In the genomic region with DNA sequence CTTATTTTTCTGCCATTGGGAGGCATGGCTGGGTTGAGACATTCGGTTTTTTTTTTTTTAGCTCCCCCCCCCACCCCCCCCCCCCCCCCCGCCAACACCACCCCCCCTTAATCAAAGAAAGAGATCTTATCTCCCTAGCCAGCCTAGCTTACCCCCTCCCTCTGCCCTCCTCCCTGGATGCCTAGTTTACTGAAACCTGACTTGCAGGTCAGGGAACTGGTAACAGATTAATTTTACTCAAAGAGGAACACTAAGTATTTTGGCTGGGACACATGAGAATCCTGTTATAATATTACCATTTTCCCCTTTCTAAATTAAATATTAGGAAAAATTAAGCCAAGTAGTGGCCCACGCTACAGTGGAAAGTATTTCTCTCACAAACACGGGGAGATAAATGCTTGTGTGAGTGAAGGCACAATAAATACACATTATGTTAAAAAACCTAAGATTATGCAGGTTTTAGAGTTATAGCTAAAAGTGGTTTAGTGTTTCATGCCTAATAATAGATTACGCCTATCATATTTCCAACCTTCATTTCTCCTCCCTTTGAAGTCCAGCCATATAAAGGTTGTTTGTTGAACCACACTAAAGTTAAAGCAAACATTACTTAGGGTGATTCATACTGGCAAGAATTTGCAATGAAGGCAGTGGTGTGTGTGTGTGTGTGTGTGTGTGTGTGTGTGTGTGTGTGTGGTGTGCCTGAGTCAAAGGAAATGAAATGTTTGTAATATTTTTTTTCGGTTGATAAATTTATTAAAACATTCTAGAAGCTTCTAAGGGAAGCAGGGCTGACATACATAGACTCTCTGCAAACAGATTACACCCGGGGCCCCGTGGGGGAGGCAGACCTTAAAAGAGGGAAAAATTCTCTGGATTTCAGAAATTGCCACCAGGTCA, we compare ENCODE assay signal across 8 mouse cellular contexts.
A peak's percentile ranks its signal among the peaks of the same experiment; 100 is the strongest.
DNase-seq lines count a peak whose midpoint lies in the region; ATAC-seq lines count a peak whose summit lies in the region.

No protein-coding gene starts in this region.

- peaks cover 11% of the 10 kb centered on the region for H3K4me1 ChIP-seq in midbrain, embryonic 11.5 days (ENCODE audit: control insufficient read depth, insufficient read depth, low read length)
- H3K4me1 ChIP-seq in midbrain, embryonic 13.5 days (replicated peaks), result peaks cover 28% of the 10 kb centered on the region

- no peaks in the 10 kb centered on the region for H3K36me3 ChIP-seq in midbrain, embryonic 11.5 days (ENCODE audit: control insufficient read depth, insufficient read depth, low read length)
- no peaks in the 10 kb centered on the region for H3K36me3 ChIP-seq in midbrain, embryonic 13.5 days

- peak; percentile 31; the same call in 1 of the 2 replicates for ATAC-seq in midbrain, embryonic 11.5 days (ENCODE audit: low FRiP score)
- ATAC-seq in midbrain, embryonic 13.5 days, result no peak

- no peak overlapping the region for H3K9ac ChIP-seq in midbrain, embryonic 11.5 days (ENCODE audit: low read length)
- H3K9ac ChIP-seq in midbrain, embryonic 13.5 days (replicated peaks), result no peak overlapping the region

- H3K4me2 ChIP-seq in midbrain, embryonic 11.5 days, result no peak overlapping the region
- H3K4me2 ChIP-seq in midbrain, embryonic 13.5 days (replicated peaks), result no peak overlapping the region

- peak; percentile 85 for DNase-seq in midbrain, embryonic 11.5 days (ENCODE audit: low spot score, missing footprints)
- DNase-seq in embryo, embryonic 11 days, result peak; percentile 38
- peak; percentile 54 to 72 for DNase-seq in kidney, adult 8-10 months
- DNase-seq in lung, postnatal 36 days, result peak; percentile 84
- DNase-seq in right cerebral cortex, postnatal 25 days, result no peak
- DNase-seq in thymus, postnatal 4 days, result no peak
- no peak for DNase-seq in cerebellum, adult 11-12 months

- no peak overlapping the region for H3K4me3 ChIP-seq in midbrain, embryonic 11.5 days (ENCODE audit: low read depth, low read length)
- H3K4me3 ChIP-seq in midbrain, embryonic 13.5 days (replicated peaks), result no peak overlapping the region

- 47% methylated on average over 7 of the region's 8 CpGs for WGBS in midbrain, embryonic 11.5 days
- WGBS in midbrain, embryonic 13.5 days, result 50% methylated on average over 7 of the region's 8 CpGs

- H3K9me3 ChIP-seq in midbrain, embryonic 11.5 days (ENCODE audit: control insufficient read depth, low read length), result no peaks in the 10 kb centered on the region
- H3K9me3 ChIP-seq in midbrain, embryonic 13.5 days, result no peaks in the 10 kb centered on the region; the same call in 1 of the 2 replicates

- H3K27ac ChIP-seq in midbrain, embryonic 11.5 days (ENCODE audit: low read depth, low read length), result no peak overlapping the region
- no peak overlapping the region for H3K27ac ChIP-seq in midbrain, embryonic 13.5 days

- no peaks in the 10 kb centered on the region for H3K27me3 ChIP-seq in midbrain, embryonic 11.5 days (ENCODE audit: control insufficient read depth, insufficient read depth, low read length)
- H3K27me3 ChIP-seq in midbrain, embryonic 13.5 days, result no peaks in the 10 kb centered on the region

Comparison
In these comparisons a context has a peak if more than half of its experiments do, and no peak if none do; other contexts are left out.
1. DNase-seq: peak in midbrain, embryonic 11.5 days (single experiment), embryo, embryonic 11 days (single experiment), kidney, adult 8-10 months (2 of 2) and lung, postnatal 36 days (single experiment); none in right cerebral cortex, postnatal 25 days (single experiment), thymus, postnatal 4 days (single experiment) and cerebellum, adult 11-12 months (single experiment).